Mouse (Mus musculus): ENCODE measurements around the gene Pde2a.

The Pde2a gene

DNA sequence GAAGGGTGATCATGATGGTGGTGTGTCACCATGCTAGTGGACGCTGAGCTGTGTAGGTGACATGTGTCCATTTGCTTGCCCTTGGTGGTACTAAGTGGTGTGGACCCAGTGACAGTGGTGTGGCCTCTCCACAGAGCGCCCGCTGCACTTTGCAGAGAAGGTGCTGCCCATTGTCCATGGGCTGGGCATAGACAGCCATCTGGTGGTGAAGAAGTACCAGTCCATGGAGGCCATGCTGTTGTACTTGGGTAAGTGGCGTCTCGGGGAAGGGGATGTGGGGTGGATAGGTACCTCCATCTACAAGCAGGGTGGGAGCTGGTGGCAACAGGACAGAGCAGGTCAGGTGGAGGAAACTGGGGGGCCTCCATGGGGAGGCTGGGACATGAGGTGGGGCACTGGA is 17.7 kb upstream of the Pde2a start:
- in situ Hi-C loops (cut with MboI, MseI): no loop called here

DNA sequence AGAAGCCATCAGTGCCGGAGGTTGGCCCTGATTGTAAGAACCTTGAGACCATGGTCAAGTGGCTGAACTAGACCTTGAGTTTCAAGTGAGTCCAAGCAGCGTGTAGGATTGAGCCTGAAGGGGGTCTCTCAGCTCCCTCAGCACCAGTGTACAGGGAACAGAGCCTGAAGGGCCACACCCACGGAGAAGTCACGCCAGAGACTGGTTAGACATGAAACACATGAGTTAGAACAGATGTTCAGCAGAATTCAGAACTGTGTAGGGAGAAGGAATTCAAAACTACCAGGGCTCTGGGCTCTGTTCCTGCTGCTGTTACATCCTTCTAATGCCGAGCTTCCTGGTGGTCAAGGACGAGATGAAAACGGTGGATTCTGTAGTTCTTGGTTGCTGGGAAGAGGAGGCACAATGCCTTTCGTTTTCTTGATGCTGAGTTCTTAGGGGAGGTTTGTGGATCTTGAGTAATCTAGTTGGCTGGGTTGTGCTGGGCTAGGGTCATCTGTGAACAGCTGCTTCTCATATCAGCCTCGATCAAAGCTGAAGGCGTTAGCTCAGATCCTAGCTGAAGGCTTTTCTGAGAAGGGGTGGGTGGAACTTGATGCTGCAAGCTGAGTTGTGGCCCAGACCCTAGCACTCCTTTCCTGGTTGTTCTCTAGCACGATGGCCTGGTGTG is 11.1 kb upstream of the Pde2a start, which contains the start of gene Gm45837:
Gm45837 (plus strand) TSS at position 620 of the 670 bp plus-strand sequence.
- in situ Hi-C loops (cut with MboI, MseI): no loop called here

DNA sequence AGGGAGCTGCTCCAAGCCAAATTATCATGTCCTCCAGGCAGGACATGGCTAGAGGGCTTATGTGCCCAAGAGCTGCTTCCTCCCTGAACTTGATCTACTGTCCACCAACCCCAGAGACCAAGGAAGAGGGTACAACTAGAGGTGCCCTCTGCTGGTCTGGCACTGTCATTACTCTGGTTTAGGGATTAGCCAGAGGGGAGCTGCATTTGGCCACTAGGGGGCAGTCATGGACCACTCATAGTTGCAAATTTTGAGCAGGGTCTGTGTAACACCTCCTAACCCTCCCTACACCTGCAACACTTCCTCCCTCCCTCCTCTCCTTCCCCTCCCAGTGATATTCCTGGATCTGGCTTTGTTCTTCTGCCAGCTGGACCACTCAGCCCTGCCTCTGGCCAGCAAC is 8.7 kb upstream of the Pde2a start:
- in situ Hi-C loops (cut with MboI, MseI): no loop called here

DNA sequence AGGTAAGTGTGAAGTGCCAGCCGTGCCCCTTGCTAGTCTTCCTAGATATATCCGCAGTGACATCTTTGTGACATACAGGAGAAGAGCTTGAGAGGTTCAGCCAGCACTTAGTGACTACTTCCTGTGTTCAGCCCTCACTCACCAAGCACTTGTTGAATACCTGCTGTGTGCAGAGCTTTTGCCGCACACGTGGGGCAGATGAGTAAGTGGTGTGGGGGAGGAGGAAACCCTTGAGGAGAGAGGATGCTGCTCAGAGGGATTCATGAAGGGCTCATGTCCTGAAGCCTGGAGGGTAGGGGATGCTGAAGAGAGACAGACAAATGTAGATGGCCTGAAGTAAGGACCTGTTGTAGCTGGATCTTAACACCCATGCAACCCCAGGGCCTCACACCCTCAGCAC is 7.3 kb upstream of the Pde2a start:
- in situ Hi-C loops (cut with MboI, MseI): no loop called here

DNA sequence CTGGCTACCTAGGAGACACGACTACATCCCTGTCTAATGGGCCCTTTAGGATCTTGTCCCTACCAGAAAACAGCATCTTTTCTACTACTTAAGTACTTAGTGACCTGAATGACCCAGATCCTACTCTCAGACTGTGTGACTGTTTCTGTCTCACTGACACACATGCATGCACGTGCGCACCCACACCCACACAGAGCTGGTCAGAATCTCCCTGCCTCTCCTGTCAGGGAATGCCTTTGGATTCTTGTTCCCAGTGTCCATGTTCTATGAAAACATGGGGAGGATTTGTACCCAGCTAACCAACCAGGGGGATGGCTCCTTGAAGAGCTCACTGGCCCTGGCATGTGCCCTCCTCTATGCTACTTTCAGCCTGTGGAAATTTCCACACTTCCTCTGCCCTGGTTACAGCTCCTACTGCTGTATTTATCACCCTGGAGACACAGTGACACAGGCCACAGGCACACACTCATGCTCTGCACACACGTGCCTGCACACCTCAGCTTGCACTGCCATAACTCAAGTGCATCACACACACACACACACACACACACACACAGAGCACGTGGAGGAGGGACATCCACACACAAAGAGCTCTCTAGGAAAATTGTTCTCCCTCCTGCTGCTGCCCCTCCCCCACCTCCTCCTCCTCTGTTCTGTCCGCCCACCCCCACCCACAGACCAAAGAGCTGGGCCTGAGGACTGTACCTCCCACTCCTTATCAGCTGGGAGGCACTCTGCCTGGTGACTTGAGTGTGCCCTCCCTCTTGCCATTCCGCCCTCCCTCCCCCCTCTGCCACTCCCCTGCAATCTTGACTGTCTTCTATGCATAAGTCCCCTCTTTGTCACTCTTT is 6.6 kb upstream of the Pde2a start:
- in situ Hi-C loops (cut with MboI, MseI): no loop called here

DNA sequence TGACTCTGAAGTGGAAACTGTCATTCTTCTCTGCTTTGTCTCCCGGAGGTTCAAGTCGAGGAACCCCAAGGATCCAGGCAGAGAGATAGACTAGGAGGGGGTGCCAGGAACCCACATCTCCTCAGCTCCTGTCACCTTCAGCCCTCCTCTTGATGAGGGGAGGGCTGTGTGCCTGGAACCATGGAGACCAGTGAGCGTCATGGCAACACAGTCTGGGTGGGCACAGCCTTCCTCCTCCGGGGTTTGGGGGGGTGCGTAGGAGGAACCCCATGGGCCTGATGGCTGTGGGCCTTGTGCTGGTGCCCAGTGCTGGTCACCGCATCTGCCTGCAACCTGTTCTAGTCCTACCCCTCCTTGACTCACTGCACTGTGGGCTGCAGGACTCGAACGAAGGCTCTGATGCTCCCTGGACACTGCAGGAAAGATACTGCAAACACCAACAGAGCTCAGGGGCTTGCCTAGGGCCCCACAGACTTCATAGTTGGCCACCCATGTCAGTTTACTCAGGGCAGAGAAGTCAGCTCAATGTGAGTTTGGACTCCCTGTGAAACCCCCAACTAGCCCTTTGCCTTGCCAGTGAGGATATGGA is 5.9 kb upstream of the Pde2a start:
- in situ Hi-C loops (cut with MboI, MseI): no loop called here

DNA sequence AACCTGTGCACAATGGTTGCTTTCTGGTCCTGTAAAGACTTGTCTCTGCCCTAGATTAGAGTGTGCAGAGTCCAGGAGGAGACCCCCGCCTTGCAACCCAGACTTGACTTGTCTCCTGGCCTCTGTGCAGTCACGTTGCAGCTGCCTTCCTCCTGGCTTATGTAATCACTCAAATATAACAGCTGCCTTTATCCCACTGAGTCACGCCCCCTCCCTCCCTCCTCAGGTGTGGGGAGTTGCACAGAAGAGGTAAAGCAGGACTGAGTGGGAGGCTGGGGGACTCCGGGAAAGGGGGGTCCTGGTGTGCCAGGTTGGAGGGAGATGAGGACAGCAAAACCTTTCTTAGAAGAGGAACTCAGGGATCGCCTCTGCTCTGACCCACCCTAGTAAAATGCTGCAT is 5.1 kb upstream of the Pde2a start:
- in situ Hi-C loops (cut with MboI, MseI): no loop called here

DNA sequence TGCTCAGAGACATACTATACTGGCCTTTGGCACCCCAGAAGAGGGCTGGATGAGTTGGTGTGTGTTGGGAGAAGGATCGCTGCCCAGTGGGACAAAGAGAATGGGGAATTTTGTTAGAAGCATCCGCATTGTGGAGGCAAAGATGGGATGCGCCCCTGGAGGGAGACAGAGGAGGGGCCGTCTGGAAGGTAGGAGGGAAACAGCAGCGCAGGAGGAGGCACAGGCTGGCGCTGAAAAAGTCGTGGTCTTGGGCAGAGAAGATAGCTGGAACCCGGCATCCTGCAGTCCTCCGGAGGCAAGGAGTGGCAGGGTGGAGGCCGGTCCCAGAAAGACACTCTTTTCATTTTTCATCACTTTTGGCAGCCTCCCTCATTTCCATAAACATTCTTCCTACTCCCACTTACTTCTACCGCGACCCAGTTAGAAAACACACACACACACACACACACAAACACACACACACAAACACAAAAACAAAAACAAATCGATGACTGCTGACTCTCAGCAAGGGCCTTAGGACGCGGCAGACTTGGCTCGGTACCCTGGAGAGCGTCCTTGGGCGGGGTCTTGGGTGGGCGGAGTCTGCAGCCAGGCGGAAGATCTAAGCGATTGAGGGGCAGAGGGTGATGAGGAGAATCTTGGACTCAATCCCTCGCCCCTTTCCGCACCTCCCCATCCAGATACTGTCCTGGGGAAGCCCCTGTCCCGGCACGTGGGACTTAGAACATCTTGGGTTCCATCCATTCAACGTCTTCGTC is 2.3 kb upstream of the Pde2a start:
- in situ Hi-C loops (cut with MboI, MseI): no loop called here

DNA sequence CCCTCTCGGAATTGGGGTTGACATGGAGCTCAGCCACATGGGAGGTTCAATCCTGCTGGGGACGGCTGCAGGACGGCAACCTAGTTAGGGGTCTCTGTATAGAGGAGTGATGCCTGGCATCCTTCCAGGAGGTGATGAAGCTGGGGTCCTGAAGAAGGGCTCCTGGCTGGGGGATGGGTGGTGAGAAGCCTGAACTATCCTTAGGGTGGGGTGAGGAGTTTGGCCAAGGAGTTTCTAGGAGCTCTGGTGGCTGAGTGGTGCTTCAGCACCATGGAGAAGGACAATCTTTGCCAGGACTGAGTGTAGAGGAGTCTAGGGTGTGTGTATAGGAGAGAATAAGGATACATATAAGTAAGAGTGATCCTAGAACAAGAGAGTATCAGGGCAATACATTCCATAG is 578 bp downstream of the Pde2a start:
- in situ Hi-C loops (cut with MboI, MseI): no loop called here

DNA sequence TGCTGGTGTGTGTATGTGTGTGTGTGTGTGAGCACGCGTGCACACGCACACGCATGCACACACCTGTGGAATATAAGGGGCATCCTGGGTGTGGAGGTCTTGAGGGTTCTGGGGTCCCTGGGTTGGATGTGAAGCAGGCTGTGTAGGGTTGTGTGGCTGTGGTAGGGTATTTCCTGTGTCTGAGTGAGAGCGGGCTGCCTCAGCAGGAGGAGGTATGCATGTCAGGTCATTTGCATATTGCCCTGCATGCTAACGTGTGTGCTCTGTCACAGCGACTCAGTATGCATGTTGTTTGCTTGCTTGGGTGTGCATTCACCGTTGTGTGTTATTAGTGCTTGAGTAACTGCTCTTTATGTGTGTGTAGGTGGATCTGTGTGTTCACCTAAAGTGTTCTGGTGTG is 1.2 kb downstream of the Pde2a start:
- in situ Hi-C loops (cut with MboI, MseI): no loop called here

DNA sequence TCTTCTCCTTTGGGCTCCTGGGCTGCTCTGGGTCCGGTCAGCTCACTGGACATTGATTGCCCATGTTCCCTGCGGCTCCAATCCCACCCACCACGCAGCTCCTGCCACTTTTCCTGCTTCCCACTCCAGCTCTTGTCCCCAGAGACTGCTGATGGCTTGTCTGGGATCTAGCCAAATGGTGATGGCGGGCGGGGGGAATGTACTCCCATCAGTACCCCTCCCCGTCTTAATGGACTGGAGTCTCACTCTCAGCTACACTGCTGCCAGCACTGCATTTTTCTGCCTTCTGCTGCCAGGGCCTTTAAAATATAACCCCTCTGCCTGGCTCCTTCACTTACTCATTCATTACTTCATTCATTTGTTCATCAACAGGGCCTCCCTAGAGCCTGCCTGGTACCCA is 2.5 kb downstream of the Pde2a start:
- in situ Hi-C loops (cut with MboI, MseI): no loop called here

DNA sequence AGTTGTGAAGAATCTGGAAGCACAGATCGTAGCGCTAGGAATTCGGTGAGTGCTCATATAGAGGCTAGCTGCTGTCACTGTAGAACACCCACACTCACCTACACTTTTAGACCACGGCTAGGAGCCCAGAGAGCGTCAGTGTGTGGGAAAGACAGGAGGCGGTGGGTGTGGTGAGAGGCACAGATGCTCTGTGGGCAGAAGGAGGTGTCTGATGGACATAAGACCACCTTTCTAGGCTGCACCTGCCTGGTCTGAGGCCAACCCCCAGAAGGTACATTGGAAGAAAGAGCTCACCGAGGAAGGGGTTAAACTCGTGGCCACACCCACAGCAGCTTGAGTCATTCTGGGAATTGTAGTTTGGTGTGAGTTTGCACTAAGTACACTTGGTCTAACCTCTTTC is 5.2 kb downstream of the Pde2a start:
- in situ Hi-C loops (cut with MboI, MseI): no loop called here

DNA sequence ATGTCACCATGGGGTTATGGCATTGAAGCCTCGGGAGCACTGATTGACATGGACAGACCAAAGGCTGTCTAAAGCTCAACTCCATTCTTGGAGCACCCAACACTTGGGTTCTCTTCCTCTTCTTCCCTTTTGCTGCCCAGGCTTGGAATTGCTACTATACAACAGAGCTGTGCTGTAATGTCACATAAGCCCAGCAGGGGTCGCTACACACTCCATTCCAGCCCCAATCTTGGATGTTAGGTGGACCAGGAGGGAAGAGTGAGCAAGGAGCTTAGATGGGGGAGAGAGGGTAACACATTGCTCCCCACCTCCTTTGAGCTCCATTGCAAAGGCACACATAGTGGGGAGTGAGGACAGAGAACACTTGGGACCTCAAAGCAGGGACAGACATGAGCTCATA is 6.2 kb downstream of the Pde2a start:
- in situ Hi-C loops (cut with MboI, MseI): no loop called here

DNA sequence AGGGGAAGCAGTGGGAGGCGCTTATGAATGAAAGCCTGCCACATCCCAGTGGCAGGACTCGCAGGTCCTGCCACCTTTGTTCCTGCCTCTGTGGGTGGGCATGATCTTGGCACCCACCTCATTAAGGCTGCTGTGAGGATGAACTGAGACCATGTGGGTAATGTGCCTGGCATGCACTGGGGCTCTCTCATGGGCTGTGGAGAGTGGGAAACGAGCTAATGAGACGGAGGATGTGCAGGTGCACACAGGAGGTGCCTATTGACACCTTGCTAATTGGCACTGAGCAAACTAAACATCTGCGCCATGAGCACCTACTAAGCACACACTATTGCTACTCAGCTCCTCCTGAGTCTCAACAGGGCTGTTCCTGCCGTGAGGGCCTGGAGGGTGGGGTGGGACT is 13.5 kb downstream of the Pde2a start:
- in situ Hi-C loops (cut with MboI, MseI): no loop called here

DNA sequence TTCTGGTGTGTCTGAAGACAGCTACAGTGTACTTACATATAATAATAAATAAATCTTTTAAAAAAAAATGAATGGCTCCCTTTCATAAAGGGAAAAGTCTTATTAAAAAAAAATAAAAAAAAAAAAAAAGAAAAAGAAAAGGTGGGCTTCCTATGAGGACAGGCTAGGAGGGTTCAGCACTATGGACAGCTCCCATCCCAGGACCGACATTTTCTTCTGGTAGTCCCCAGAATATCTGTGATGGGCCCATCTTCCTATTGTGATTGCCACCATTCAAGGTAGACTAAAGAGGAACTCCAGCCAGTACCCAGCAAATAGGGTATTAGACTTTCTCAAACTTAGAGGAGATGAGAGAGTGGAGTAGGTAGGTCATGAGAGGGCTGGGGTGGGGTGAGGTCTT is 16.4 kb downstream of the Pde2a start:
- in situ Hi-C loops (cut with MboI, MseI): no loop called here

DNA sequence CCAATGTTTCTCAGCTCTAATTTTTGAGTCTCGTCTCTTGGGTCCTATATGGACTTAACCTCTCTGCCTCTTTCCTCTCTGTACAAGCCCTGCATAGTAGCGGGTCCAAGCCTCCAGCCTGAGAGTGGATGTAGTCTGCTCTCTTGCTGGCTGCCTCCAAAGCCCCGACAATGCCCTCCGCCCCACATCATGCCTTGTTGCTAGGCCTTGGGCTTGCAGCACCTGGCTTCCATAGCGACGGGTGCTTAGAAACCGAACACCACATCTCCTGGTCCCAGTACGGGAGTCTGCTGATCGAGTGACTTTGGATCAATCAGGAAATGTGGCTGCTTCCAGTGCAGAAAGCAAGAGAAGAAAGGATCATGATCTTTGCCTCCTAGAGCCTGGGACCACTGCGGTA is 21.6 kb downstream of the Pde2a start:
- in situ Hi-C loops (cut with MboI, MseI): no loop called here

DNA sequence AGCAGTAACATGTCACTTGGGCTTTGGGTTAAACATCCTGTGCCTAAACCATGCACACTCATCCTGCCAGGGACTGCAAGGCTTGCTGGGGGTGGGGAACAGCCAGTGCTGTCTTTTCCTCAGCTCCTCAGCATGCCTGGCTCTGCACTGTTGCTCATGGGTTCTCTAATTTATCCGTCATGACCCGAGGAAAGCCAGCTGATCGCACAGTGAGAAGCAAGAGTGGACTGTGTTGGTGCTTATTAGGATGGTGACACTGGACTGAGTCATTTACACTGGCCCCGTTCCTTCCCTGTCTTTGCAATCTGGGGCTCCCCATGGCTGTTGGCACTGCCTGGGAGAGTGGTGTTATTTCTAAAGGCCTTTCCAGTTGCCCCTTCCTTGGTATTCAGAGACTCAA is 22.7 kb downstream of the Pde2a start:
- in situ Hi-C loops (cut with MboI, MseI): no loop called here

DNA sequence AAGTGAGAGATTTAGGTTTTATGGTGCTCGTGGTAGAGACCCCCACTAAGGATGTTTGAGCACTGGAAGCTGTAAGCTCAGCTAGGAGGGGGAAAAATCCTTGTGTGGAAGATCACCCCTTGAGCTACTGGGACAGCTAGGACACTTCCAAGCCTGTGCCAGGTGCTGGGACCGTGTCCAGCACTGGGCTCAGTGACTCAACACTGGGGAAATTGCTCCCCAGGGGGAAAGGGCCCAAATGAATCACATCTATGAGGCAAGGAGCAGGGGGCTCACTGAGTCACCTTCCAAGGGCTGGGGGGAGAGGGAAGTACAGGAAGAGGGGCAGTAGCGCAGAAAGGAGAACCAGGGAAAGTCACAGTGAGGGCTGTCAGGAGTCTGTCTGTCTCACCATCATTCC is 28.4 kb downstream of the Pde2a start:
- in situ Hi-C loops (cut with MboI, MseI): no loop called here

DNA sequence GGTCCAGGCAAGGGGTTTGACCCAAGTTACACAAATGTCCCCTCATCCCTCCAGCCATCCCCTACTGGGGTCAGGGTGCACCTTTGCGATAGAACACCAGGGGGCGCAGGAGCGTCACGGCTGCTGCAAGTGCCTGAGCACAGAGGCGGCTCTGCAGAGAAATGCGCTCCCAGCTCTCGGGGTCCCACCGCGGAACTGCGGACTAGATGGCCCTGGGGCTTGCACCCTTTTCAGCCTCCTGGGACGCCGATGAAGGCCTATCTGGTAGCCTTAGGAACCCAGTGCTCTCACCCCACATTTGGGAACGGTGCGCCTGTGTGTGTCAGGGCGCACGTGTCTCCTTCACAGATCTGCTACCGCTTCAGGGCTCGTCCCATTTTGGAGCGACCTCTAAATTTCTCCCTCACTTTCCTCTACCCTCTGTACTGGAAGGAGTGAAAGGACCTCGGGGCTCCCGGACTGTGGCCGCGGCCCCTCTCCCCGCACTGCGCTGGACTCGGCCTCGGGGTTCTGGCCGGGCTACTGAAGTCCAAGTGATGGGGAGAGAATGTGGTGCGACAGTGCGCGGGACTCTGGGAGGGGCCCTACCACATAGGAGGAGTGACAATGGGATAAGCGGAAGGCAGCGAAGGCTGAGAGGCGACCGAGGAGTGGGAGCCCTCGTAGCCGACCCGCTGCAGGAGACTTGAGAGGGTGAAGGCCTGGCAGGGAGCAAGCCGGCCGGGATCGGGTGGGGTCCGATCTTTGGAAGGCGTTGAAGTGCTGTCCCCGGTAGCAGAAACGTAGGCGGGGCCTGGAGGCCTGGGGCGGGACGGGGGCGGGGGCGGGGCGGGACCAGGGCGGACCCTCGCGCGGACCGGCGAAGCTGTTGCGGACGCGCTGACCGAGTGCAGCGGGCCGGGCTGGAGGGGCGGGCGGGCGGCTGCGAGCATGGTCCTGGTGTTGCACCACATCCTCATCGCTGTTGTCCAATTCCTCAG is 29.2 kb downstream of the Pde2a start:
- in situ Hi-C loops (cut with MboI, MseI): no loop called here

DNA sequence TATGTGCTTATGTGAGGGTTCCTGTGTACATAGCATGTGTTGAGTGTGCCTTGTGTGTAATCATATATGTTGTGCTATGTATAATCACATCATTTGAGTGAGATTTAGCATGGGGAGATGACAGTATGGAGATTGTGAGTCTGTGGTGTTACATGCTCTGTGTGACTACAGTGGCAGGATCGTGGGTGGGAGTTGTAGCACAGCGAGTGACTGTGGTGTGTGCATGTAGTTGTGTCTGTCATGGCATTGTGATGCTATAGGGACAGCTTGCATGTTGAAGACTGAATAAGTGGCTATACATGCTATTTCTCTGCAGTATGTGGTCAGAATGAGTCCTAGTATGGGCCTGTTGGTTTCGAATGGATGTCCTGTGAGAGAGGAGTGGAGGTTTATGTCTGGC is 31.2 kb downstream of the Pde2a start:
- in situ Hi-C loops (cut with MboI, MseI): no loop called here

DNA sequence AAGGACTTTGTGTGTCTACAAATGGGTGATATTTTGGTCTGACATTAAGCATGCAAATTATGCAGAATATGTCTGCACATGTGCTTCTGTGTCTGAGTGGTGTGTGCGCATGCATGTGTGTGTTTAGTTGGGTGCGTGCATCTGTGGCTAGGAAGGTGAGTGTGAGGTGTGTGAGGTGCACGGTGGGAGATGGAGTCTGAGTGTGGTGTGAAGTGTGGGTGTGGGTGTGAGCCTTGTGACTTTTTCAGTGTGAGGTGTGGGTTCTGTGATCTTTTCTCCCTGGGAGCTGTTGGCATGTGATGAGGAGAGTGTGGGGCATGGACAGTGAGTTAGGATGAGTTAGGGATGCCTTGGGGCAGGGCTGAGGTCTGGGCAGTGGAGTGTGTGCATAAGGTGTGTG is 31.8 kb downstream of the Pde2a start:
- in situ Hi-C loops (cut with MboI, MseI): no loop called here
